Mouse (Mus musculus) subcutaneous adipose tissue, adult 2 months (tissue): ENCODE measurements around the gene Snrpe. TPM values are rescaled to one million over a fixed set of nuclear protein-coding genes. Genes with fewer than 3 reads are reported as not detected.

ENCODE experiments used
- polyA plus RNA-seq: library from polyadenylated mRNA; depleted of rRNA; stranded (reverse); fragments of >200 nt; gene quantifications from 2 replicates; pipeline ENCODE4 v1.2.3, GENCODE M21; 2012; ENCODE audit warnings: low replicate concordance; rRNA removed

Gene Snrpe
- 29.8 and 61.2 TPM in 2 replicates for polyA plus RNA-seq

GRCm38 (mm10) chr1:133609771-133610502 lies at the start of gene Snrpe:
TSS of gene Snrpe (minus strand) at chr1:133610291.

Other genes with a start within 250 kb of the Snrpe start
- gene Etnk2, start 246.7 kb downstream of the Snrpe start, polyA plus RNA-seq = 0.86 and 1.8 TPM in 2 replicates
- gene Sox13, start 185.9 kb downstream of the Snrpe start, polyA plus RNA-seq = 33.1 and 67.5 TPM in 2 replicates
- 4.6 and 9.7 TPM in 2 replicates for gene Zbed6, start 50.6 kb upstream of the Snrpe start, polyA plus RNA-seq
- 2.7 and 7.8 TPM in 2 replicates for gene Gm38394, start 51.0 kb upstream of the Snrpe start, polyA plus RNA-seq
- 0.92 and 3.0 TPM in 2 replicates for gene Lax1, start 79.8 kb upstream of the Snrpe start, polyA plus RNA-seq
- gene Atp2b4, start 190.8 kb upstream of the Snrpe start, polyA plus RNA-seq = 38.6 and 62.2 TPM in 2 replicates